Mouse (Mus musculus) midbrain, embryonic 10.5 days (tissue): ENCODE data around the gene Adam30. TPM values are rescaled to one million over a fixed set of nuclear protein-coding genes. Genes with fewer than 3 reads are reported as not detected.
"Not testable (repeated sequence)": the region's sequence is repeated elsewhere in the genome, so short reads cannot be mapped to it uniquely, and the experiment has no call there.

Experiments used
- DNase-seq: peaks from one replicate; pipeline ENCODE4 v3.0.0-alpha.2; 2017; ENCODE audit warnings: low spot score
- H3K27ac ChIP-seq: fragments of 300-500 bp; sonication (generic); replicated peaks from 2 replicates; pipeline ENCODE4 v1.5.1; 2016; ENCODE audit warnings: mild to moderate bottlenecking
- H3K27me3 ChIP-seq: fragments of 300-500 bp; sonication (generic); 2 replicates; pipeline ENCODE4 v1.6.1; 2016; ENCODE audit warnings: low read depth, mild to moderate bottlenecking; ENCODE audit not compliant: poor library complexity, severe bottlenecking
- H3K36me3 ChIP-seq: fragments of 300-500 bp; sonication (generic); 2 replicates; pipeline ENCODE4 v1.6.1; 2016; ENCODE audit warnings: mild to moderate bottlenecking, moderate library complexity
- H3K4me1 ChIP-seq: fragments of 300-500 bp; sonication (generic); 2 replicates; pipeline ENCODE4 v1.6.1; 2016
- H3K4me3 ChIP-seq: fragments of 300-500 bp; sonication (generic); 2 replicates; pipeline ENCODE4 v1.5.1; 2016; ENCODE audit warnings: mild to moderate bottlenecking, moderate library complexity
- H3K9me3 ChIP-seq: fragments of 300-500 bp; sonication (generic); replicated peaks from 2 replicates; pipeline ENCODE4 v1.6.1; 2016; ENCODE audit warnings: mild to moderate bottlenecking
- WGBS: fragments of 180-500 bp; shearing (Covaris S2); methylation state at CpG from one replicate; pipeline ENCODE4 v1.1.7; 2016; 5-methylcytosine and 5-hydroxymethylcytosine counted together
- polyA plus RNA-seq: library from polyadenylated mRNA; unstranded; fragments of >200 nt; fragmentation: Nextera tagmentation; extraction: Ambion mirVana; gene quantifications from 2 replicates; pipeline ENCODE4 v1.2.1, GENCODE M21; 2016

Gene Adam30
- not detected in 2 replicates for polyA plus RNA-seq

- Histone ChIP-seq H3K9me3 (no peaks in the 10 kb centered on the region), H3K27ac (no peak within 1 kb of the TSS), H3K36me3 (no peaks in the 10 kb centered on the region), H3K4me1 (peaks cover 3% of the 10 kb centered on the region; the same call in 1 of the 2 replicates), H3K4me3 (no peak within 1 kb of the TSS), H3K27me3 (no peaks in the 10 kb centered on the region)
- whole genome bisulfite sequencing: 82% methylated on average over 17 of the region's 17 CpGs
- DNase-seq: no peak
These were observed at the start of gene Adam30 for GRCm38 (mm10) chr3:98160330-98160729. Gene Adam30 (plus strand): TSS chr3:98160630.

- Histone ChIP-seq H3K27me3 (peaks cover 4% of the 10 kb centered on the region; the same call in 1 of the 2 replicates), H3K27ac (no peak overlapping the region), H3K4me1 (peaks cover 27% of the 10 kb centered on the region), H3K4me3 (no peak overlapping the region), H3K9me3 (no peaks in the 10 kb centered on the region), H3K36me3 (peaks cover 92% of the 10 kb centered on the region)
- no peak for DNase-seq
- 93% methylated on average over 3 of the region's 3 CpGs for WGBS
These were observed 42.2 kb upstream of the Adam30 start for GRCm38 (mm10) chr3:98118252-98118651.

- no peak for DNase-seq
- WGBS: 91% methylated on average over 6 of the region's 6 CpGs
- peaks cover 92% of the 10 kb centered on the region for H3K36me3 ChIP-seq
These were observed 41.1 kb upstream of the Adam30 start for GRCm38 (mm10) chr3:98119338-98119737.

GRCm38 (mm10) chr3:98120884-98121283, 39.5 kb upstream of the Adam30 start:
- Histone ChIP-seq H3K9me3 (no peaks in the 10 kb centered on the region), H3K36me3 (peaks cover 94% of the 10 kb centered on the region), H3K27ac (peak overlapping the region; percentile 69), H3K4me3 (no peak overlapping the region), H3K27me3 (peaks cover 4% of the 10 kb centered on the region; the same call in 1 of the 2 replicates), H3K4me1 (peaks cover 27% of the 10 kb centered on the region)
- WGBS: 29% methylated on average over 6 of the region's 6 CpGs
- no peak for DNase-seq

More at GRCm38 (mm10) chr3:98119338-98119737, 41.1 kb upstream of the Adam30 start:
- Histone ChIP-seq H3K27me3 (peaks cover 4% of the 10 kb centered on the region; the same call in 1 of the 2 replicates), H3K9me3 (no peaks in the 10 kb centered on the region), H3K27ac (no peak overlapping the region), H3K4me3 (no peak overlapping the region), H3K4me1 (peaks cover 27% of the 10 kb centered on the region)

- Histone ChIP-seq H3K4me1 (no peaks in the 10 kb centered on the region), H3K9me3 (no peaks in the 10 kb centered on the region), H3K36me3 (peaks cover 92% of the 10 kb centered on the region), H3K27me3 (no peaks in the 10 kb centered on the region), H3K4me3 (no peak overlapping the region), H3K27ac (no peak overlapping the region)
- no peak for DNase-seq
- 94% methylated on average over 2 of the region's 2 CpGs for WGBS
These were observed 32.7 kb upstream of the Adam30 start for GRCm38 (mm10) chr3:98127775-98128174.

GRCm38 (mm10) chr3:98128716-98129115, 31.7 kb upstream of the Adam30 start:
- Histone ChIP-seq H3K9me3 (no peaks in the 10 kb centered on the region), H3K36me3 (peaks cover 92% of the 10 kb centered on the region), H3K27ac (no peak overlapping the region), H3K4me3 (no peak overlapping the region), H3K27me3 (no peaks in the 10 kb centered on the region), H3K4me1 (no peaks in the 10 kb centered on the region)
- 95% methylated on average over 5 of the region's 5 CpGs for WGBS
- no peak for DNase-seq

GRCm38 (mm10) chr3:98132140-98132539, 28.3 kb upstream of the Adam30 start:
- H3K9me3 ChIP-seq, H3K4me3 ChIP-seq, DNase-seq, H3K27me3 ChIP-seq, H3K27ac ChIP-seq, H3K4me1 ChIP-seq: not testable (repeated sequence)
- peaks cover 91% of the 10 kb centered on the region for H3K36me3 ChIP-seq
- WGBS: 91% methylated on average over 4 of the region's 4 CpGs

- WGBS: 95% methylated on average over 8 of the region's 8 CpGs
- H3K4me3 ChIP-seq: no peak overlapping the region
These were observed 27.8 kb upstream of the Adam30 start for GRCm38 (mm10) chr3:98132636-98133035.

GRCm38 (mm10) chr3:98141456-98141855, 19.0 kb upstream of the Adam30 start:
- H3K4me1 ChIP-seq: no peaks in the 10 kb centered on the region
- H3K4me3 ChIP-seq: no peak overlapping the region
- H3K27ac ChIP-seq: no peak overlapping the region
- H3K27me3 ChIP-seq: no peaks in the 10 kb centered on the region
- no peak for DNase-seq
- H3K36me3 ChIP-seq: peaks cover 100% of the 10 kb centered on the region
- no peaks in the 10 kb centered on the region for H3K9me3 ChIP-seq
- 93% methylated on average over 15 of the region's 15 CpGs for WGBS

More at GRCm38 (mm10) chr3:98132636-98133035, 27.8 kb upstream of the Adam30 start:
- no peaks in the 10 kb centered on the region for H3K27me3 ChIP-seq
- no peaks in the 10 kb centered on the region for H3K9me3 ChIP-seq
- H3K4me1 ChIP-seq: no peaks in the 10 kb centered on the region
- DNase-seq: no peak
- H3K36me3 ChIP-seq: peaks cover 91% of the 10 kb centered on the region
- H3K27ac ChIP-seq: no peak overlapping the region

GRCm38 (mm10) chr3:98142862-98143261, 17.6 kb upstream of the Adam30 start:
- no peaks in the 10 kb centered on the region for H3K9me3 ChIP-seq
- no peak for DNase-seq
- H3K4me1 ChIP-seq: no peaks in the 10 kb centered on the region
- 95% methylated on average over 13 of the region's 13 CpGs for WGBS
- H3K27me3 ChIP-seq: no peaks in the 10 kb centered on the region
- H3K27ac ChIP-seq: no peak overlapping the region
- H3K4me3 ChIP-seq: no peak overlapping the region
- peaks cover 100% of the 10 kb centered on the region for H3K36me3 ChIP-seq

- WGBS: 89% methylated on average over 10 of the region's 10 CpGs
- Histone ChIP-seq H3K4me1 (no peaks in the 10 kb centered on the region), H3K4me3 (no peak overlapping the region)
These were observed 15.2 kb upstream of the Adam30 start for GRCm38 (mm10) chr3:98145204-98145603.

GRCm38 (mm10) chr3:98146471-98147410, 13.7 kb upstream of the Adam30 start:
- DNase-seq: no peak
- H3K27me3 ChIP-seq: no peaks in the 10 kb centered on the region
- WGBS: 96% methylated on average over 29 of the region's 29 CpGs

More at GRCm38 (mm10) chr3:98145204-98145603, 15.2 kb upstream of the Adam30 start:
- peaks cover 94% of the 10 kb centered on the region for H3K36me3 ChIP-seq
- no peak overlapping the region for H3K27ac ChIP-seq
- no peaks in the 10 kb centered on the region for H3K9me3 ChIP-seq
- H3K27me3 ChIP-seq: no peaks in the 10 kb centered on the region
- DNase-seq: no peak

GRCm38 (mm10) chr3:98147706-98148105, 12.7 kb upstream of the Adam30 start:
- Histone ChIP-seq H3K4me3 (no peak overlapping the region), H3K9me3 (no peaks in the 10 kb centered on the region), H3K4me1 (no peaks in the 10 kb centered on the region), H3K36me3 (peaks cover 80% of the 10 kb centered on the region), H3K27ac (no peak overlapping the region), H3K27me3 (no peaks in the 10 kb centered on the region)
- DNase-seq: no peak
- 93% methylated on average over 14 of the region's 14 CpGs for WGBS

More at GRCm38 (mm10) chr3:98146471-98147410, 13.7 kb upstream of the Adam30 start:
- Histone ChIP-seq H3K4me1 (no peaks in the 10 kb centered on the region), H3K36me3 (peaks cover 90% of the 10 kb centered on the region), H3K27ac (no peak overlapping the region), H3K9me3 (no peaks in the 10 kb centered on the region), H3K4me3 (no peak overlapping the region)
